Mouse (Mus musculus) adrenal gland, postnatal 25 days (tissue): ENCODE measurements around the gene Zfhx3. TPM values are rescaled to one million over a fixed set of nuclear protein-coding genes. Genes with fewer than 3 reads are reported as not detected.

Source experiments
- DNase-seq: peaks from one replicate; pipeline ENCODE4 v3.0.0; 2021; ENCODE audit warnings: mixed read lengths
- total RNA-seq: library from RNA; stranded (reverse); gene quantifications from 2 replicates; pipeline ENCODE4 v1.2.3, GENCODE M21; 2021

The Zfhx3 gene
- total RNA-seq, 1 experiment from 2014 or later = 56.3 TPM

- no peak for DNase-seq
Measured at GRCm38 (mm10) chr8:108701381-108702175, 759.1 kb downstream of the Zfhx3 start.

GRCm38 (mm10) chr8:108702201-108702600 lies 759.8 kb downstream of the Zfhx3 start:
- no peak for DNase-seq

- no peak for DNase-seq
Measured at GRCm38 (mm10) chr8:108705751-108706150, 763.3 kb downstream of the Zfhx3 start.

GRCm38 (mm10) chr8:108706491-108706847 lies 764.0 kb downstream of the Zfhx3 start:
- no peak for DNase-seq

- no peak for DNase-seq
Measured at GRCm38 (mm10) chr8:108706848-108707541, 764.6 kb downstream of the Zfhx3 start.

- DNase-seq = no peak
Measured at GRCm38 (mm10) chr8:108707576-108708281, 765.3 kb downstream of the Zfhx3 start.

- no peak for DNase-seq
Measured at GRCm38 (mm10) chr8:108708833-108709387, 766.5 kb downstream of the Zfhx3 start.

- DNase-seq = no peak
Measured at GRCm38 (mm10) chr8:108709441-108709840, 767.0 kb downstream of the Zfhx3 start.

GRCm38 (mm10) chr8:108709928-108710606 lies 767.6 kb downstream of the Zfhx3 start:
- no peak for DNase-seq

- DNase-seq = no peak
Measured at GRCm38 (mm10) chr8:108710607-108711489, 768.4 kb downstream of the Zfhx3 start.

GRCm38 (mm10) chr8:108711490-108711793 lies 769.0 kb downstream of the Zfhx3 start:
- no peak for DNase-seq

GRCm38 (mm10) chr8:108712001-108712411 lies 769.6 kb downstream of the Zfhx3 start:
- no peak for DNase-seq

- no peak for DNase-seq
Measured at GRCm38 (mm10) chr8:108712607-108713006, 770.2 kb downstream of the Zfhx3 start.

- DNase-seq = no peak
Measured at GRCm38 (mm10) chr8:108713346-108714142, 771.1 kb downstream of the Zfhx3 start.

GRCm38 (mm10) chr8:108714143-108714635 lies 771.7 kb downstream of the Zfhx3 start:
- DNase-seq = no peak

GRCm38 (mm10) chr8:108714636-108715415 lies 772.4 kb downstream of the Zfhx3 start:
- DNase-seq = peak; percentile 78

GRCm38 (mm10) chr8:108715416-108715948 lies 773.0 kb downstream of the Zfhx3 start:
- no peak for DNase-seq

GRCm38 (mm10) chr8:108716291-108716811 lies 773.9 kb downstream of the Zfhx3 start:
- no peak for DNase-seq

GRCm38 (mm10) chr8:108717545-108717944 lies 775.1 kb downstream of the Zfhx3 start:
- DNase-seq = no peak
